Mouse (Mus musculus): ENCODE results near the gene Thg1l.

Thg1l gene

GRCm38 (mm10) chr11:45955127-45955627, at the start of gene Thg1l:
Gene Thg1l (minus strand): TSS chr11:45955494.
- in situ Hi-C loops (cut with MboI, MseI), result loop anchor here in 1 of 2 experiments (10.0 kb wide), 1 partner anchor 510 kb away; no protein-coding TSS in a partner anchor

GRCm38 (mm10) chr11:45992087-45992486, 36.8 kb upstream of the Thg1l start:
- in situ Hi-C loops (cut with MboI, MseI), result loop anchor here in 1 of 2 experiments (10.0 kb wide), 1 partner anchor 1177 kb away; no protein-coding TSS in a partner anchor

- in situ Hi-C loops (cut with MboI, MseI), result loop anchor here in 1 of 2 experiments (10.0 kb wide), 1 partner anchor 1177 kb away; no protein-coding TSS in a partner anchor
Measured at GRCm38 (mm10) chr11:45991604-45992003, 36.3 kb upstream of the Thg1l start.

GRCm38 (mm10) chr11:45980893-45981253, 25.6 kb upstream of the Thg1l start:
- in situ Hi-C loops (cut with MboI, MseI), result no loop called here

- in situ Hi-C loops (cut with MboI, MseI), result no loop called here
Measured at GRCm38 (mm10) chr11:45979946-45980892, 24.9 kb upstream of the Thg1l start, which contains the start of gene Sox30. Gene Sox30 (plus strand): TSS chr11:45980310.

GRCm38 (mm10) chr11:45976061-45976460, 20.8 kb upstream of the Thg1l start:
- in situ Hi-C loops (cut with MboI, MseI), result no loop called here

- in situ Hi-C loops (cut with MboI, MseI), result no loop called here
Measured at GRCm38 (mm10) chr11:45974466-45974865, 19.2 kb upstream of the Thg1l start.

GRCm38 (mm10) chr11:45973635-45974034, 18.3 kb upstream of the Thg1l start:
- in situ Hi-C loops (cut with MboI, MseI), result no loop called here

GRCm38 (mm10) chr11:45968466-45968865, 13.2 kb upstream of the Thg1l start:
- in situ Hi-C loops (cut with MboI, MseI), result no loop called here

- in situ Hi-C loops (cut with MboI, MseI), result no loop called here
Measured at GRCm38 (mm10) chr11:45966896-45967295, 11.6 kb upstream of the Thg1l start.

- in situ Hi-C loops (cut with MboI, MseI), result no loop called here
Measured at GRCm38 (mm10) chr11:45960003-45960402, 4.7 kb upstream of the Thg1l start.

- in situ Hi-C loops (cut with MboI, MseI), result loop anchor here in 1 of 2 experiments (10.0 kb wide), 1 partner anchor 505 kb away; no protein-coding TSS in a partner anchor
Measured at GRCm38 (mm10) chr11:45959598-45959997, 4.3 kb upstream of the Thg1l start.

GRCm38 (mm10) chr11:45947491-45947890, 7.8 kb downstream of the Thg1l start:
- in situ Hi-C loops (cut with MboI, MseI), result no loop called here

- in situ Hi-C loops (cut with MboI, MseI), result no loop called here
Measured at GRCm38 (mm10) chr11:45946796-45947195, 8.5 kb downstream of the Thg1l start.

- in situ Hi-C loops (cut with MboI, MseI), result no loop called here
Measured at GRCm38 (mm10) chr11:45944643-45945156, 10.6 kb downstream of the Thg1l start, which contains the start of gene Lsm11. Gene Lsm11 (minus strand): TSS chr11:45944935.

- in situ Hi-C loops (cut with MboI, MseI), result no loop called here
Measured at GRCm38 (mm10) chr11:45943891-45944642, 11.2 kb downstream of the Thg1l start.

- in situ Hi-C loops (cut with MboI, MseI), result no loop called here
Measured at GRCm38 (mm10) chr11:45943108-45943705, 12.1 kb downstream of the Thg1l start.

- in situ Hi-C loops (cut with MboI, MseI), result no loop called here
Measured at GRCm38 (mm10) chr11:45942281-45942680, 13.0 kb downstream of the Thg1l start.

- in situ Hi-C loops (cut with MboI, MseI), result no loop called here
Measured at GRCm38 (mm10) chr11:45938917-45939316, 16.4 kb downstream of the Thg1l start.

- in situ Hi-C loops (cut with MboI, MseI), result no loop called here
Measured at GRCm38 (mm10) chr11:45937478-45937877, 17.8 kb downstream of the Thg1l start.

GRCm38 (mm10) chr11:45932771-45933170, 22.5 kb downstream of the Thg1l start:
- in situ Hi-C loops (cut with MboI, MseI), result no loop called here

All from T-helper 17 cell (primary cell).